Mouse (Mus musculus) stomach, adult 2 months (tissue): ENCODE results near the gene Ctso. TPM values are rescaled to one million over a fixed set of nuclear protein-coding genes. Genes with fewer than 3 reads are reported as not detected.

ENCODE experiments used
- polyA plus RNA-seq: library from polyadenylated mRNA; depleted of rRNA; stranded (reverse); fragments of >200 nt; gene quantifications from 2 replicates; pipeline ENCODE4 v1.2.3, GENCODE M21; 2012; rRNA removed

Ctso gene
- 0.76 and 0.93 TPM in 2 replicates for polyA plus RNA-seq

DNA sequence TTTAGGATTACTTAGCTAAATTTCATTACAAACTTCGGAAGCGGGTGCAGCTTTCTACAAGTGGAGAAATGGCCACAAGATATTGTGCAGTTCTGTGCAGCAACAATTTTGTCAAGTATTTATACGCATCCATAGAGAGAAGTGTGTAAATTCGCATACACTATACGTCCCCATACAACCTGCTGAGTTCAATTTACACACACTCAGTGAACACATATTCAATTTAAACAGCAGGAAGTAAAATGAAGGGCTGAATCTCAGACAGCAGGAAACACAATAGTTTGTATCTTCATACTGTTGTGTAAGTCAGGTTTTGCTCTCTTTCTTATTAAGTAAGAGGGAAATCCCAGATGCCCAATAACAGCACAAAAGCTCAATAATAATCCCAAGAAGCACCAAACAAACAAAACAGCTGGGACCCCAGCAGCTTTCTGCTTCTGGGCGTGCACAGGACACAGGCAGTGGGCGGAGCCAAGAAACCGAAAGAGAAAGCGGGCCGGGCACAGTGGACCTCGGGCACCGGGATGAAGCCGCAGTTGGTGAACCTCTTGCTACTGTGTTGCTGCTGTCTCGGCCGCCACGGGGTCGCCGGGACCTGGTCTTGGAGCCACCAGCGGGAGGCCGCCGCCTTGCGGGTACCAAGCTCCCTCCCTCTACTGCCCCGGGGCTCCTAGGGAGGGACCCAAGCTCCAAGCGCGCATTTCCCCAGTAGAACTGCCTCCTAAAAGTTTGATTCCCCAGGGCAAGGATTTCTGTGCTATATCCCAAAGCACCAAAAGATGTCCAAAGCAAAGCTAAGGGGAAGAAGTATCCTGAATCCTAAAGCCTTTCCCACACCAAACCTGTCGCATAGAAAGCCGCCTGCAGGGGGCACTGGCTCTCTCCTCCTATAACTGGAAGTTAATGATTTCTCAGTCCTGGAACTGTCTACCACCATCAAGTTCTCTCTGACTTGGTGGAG, at the start of gene Ctso:
Ctso (plus strand) TSS at position 461 of the 961 bp plus-strand sequence.

DNA sequence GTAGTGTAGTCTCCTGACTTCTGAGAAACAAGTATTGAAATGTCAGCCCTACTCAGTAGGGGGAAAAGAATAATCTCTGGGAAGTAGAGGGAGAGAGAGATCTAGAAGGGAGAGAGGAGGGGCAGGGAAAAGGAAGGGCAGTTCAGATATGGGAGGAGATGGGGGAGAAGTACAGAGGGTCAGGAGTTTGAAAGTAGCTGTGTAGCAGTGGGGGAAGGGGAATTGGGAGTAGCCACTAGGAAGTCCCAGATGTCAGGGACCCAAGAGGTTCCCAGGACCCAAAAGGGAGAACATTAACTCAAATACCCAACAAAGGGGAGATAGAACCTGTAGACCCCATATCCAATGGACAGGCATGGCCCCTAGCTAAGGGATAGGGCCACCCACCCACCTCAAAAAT, 43.7 kb downstream of the Ctso start, which contains the start of gene Tdo2:
Tdo2 (minus strand) TSS at position 101 of the 400 bp plus-strand sequence.

DNA sequence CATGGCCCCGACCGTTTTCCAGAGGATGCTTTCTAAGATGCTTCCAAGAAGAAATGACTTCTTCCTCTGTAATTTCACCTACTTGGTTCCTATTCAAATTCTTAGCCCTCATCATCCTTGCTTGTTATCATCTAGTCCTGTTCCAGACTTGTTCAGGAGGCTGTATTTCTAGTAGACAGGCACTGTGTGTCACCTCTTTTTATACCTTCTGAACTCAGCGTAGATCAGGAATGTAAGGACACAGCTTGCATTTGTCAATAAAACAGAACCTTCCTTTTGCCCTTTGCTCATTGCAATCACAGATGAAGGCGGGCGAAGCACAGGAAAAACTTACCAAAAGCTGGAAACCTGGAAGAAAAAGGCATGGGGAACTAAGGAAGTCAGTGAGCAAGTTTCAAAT, 49.6 kb downstream of the Ctso start, which contains the start of gene Asic5:
Asic5 (plus strand) TSS at position 301 of the 400 bp plus-strand sequence.

Other genes with a start within 250 kb of the Ctso start
- gene Tdo2, start 43.6 kb downstream of the Ctso start, polyA plus RNA-seq, result 0.23 and 0.48 TPM in 2 replicates
- gene Asic5, start 49.7 kb downstream of the Ctso start, polyA plus RNA-seq, result not detected in 2 replicates
- gene Gucy1b1, start 142.1 kb downstream of the Ctso start, polyA plus RNA-seq, result 1.0 and 1.9 TPM in 2 replicates
- gene Gucy1a1, start 213.2 kb downstream of the Ctso start, polyA plus RNA-seq, result 1.3 and 3.3 TPM in 2 replicates